Mouse (Mus musculus) lung, postnatal 25 days (tissue): ENCODE measurements around the gene Nccrp1.
"Not testable (repeated sequence)": the region's sequence is repeated elsewhere in the genome, so short reads cannot be mapped to it uniquely, and the experiment has no call there.

Experiments used
- DNase-seq: peaks from one replicate; pipeline ENCODE4 v3.0.0; 2022; ENCODE audit warnings: low spot score

Nccrp1 gene

GRCm38 (mm10) chr7:28570291-28570981, 23.4 kb upstream of the Nccrp1 start:
- DNase-seq: peak; percentile 93

GRCm38 (mm10) chr7:28568253-28568652, 21.2 kb upstream of the Nccrp1 start:
- DNase-seq: peak; percentile 76

- no peak for DNase-seq
Observed at GRCm38 (mm10) chr7:28567539-28567938, 20.5 kb upstream of the Nccrp1 start.

GRCm38 (mm10) chr7:28565407-28565806, 18.4 kb upstream of the Nccrp1 start:
- DNase-seq: no peak

GRCm38 (mm10) chr7:28562951-28563350, 15.9 kb upstream of the Nccrp1 start:
- DNase-seq: no peak

GRCm38 (mm10) chr7:28562371-28562770, 15.3 kb upstream of the Nccrp1 start:
- no peak for DNase-seq

GRCm38 (mm10) chr7:28561967-28562366, 14.9 kb upstream of the Nccrp1 start:
- no peak for DNase-seq

- no peak for DNase-seq
Observed at GRCm38 (mm10) chr7:28560856-28561255, 13.8 kb upstream of the Nccrp1 start.

GRCm38 (mm10) chr7:28558486-28558885, 11.4 kb upstream of the Nccrp1 start:
- DNase-seq: peak; percentile 68

GRCm38 (mm10) chr7:28557708-28558107, 10.7 kb upstream of the Nccrp1 start:
- no peak for DNase-seq

GRCm38 (mm10) chr7:28557069-28557468, 10.0 kb upstream of the Nccrp1 start:
- no peak for DNase-seq

- no peak for DNase-seq
Observed at GRCm38 (mm10) chr7:28555939-28556535, 9.0 kb upstream of the Nccrp1 start.

- DNase-seq: no peak
Observed at GRCm38 (mm10) chr7:28553076-28553475, 6.0 kb upstream of the Nccrp1 start.

- DNase-seq: no peak
Observed at GRCm38 (mm10) chr7:28547628-28548027, 574 bp upstream of the Nccrp1 start.

- no peak for DNase-seq
Observed at GRCm38 (mm10) chr7:28546649-28547048, 405 bp downstream of the Nccrp1 start.

- DNase-seq: no peak
Observed at GRCm38 (mm10) chr7:28545891-28546210, 1.2 kb downstream of the Nccrp1 start.

GRCm38 (mm10) chr7:28545048-28545890, 1.8 kb downstream of the Nccrp1 start:
- no peak for DNase-seq

GRCm38 (mm10) chr7:28544051-28544601, 2.9 kb downstream of the Nccrp1 start:
- DNase-seq: no peak

GRCm38 (mm10) chr7:28540526-28540925, 6.5 kb downstream of the Nccrp1 start, which contains the start of gene Sycn:
Sycn (plus strand) TSS chr7:28540885.
- no peak for DNase-seq

GRCm38 (mm10) chr7:28538886-28539285, 8.2 kb downstream of the Nccrp1 start:
- DNase-seq: not testable (repeated sequence)

- DNase-seq: no peak
Observed at GRCm38 (mm10) chr7:28532005-28532404, 15.0 kb downstream of the Nccrp1 start.

GRCm38 (mm10) chr7:28527922-28528719, 18.9 kb downstream of the Nccrp1 start:
- DNase-seq: peak; percentile 86
